8 mouse cellular contexts compared by ENCODE assay signal in the genomic region with DNA sequence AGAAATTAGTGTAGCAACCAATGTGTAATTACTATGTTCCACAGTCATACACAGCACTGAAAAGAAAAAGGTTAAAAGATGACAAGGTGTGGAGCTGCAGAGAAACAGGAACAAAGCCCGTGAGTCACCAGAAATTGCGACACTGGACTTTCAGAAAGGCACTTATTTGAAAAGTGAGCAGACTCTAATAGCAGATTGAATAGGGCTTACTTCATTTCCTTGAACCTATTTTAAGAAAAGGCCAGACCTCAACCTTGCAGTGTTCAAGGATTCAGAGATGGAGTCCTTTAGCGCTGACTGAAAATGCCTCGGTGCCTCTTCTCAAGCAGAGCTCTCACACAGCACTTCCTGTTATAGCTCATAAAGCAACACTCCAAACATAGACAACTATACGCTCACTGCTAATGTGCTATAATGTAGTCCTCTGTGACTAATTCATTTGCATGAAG.
DNase-seq lines count a peak whose midpoint lies in the region; ATAC-seq lines count a peak whose summit lies in the region.

No protein-coding gene starts in this region.

- no peaks in the 10 kb centered on the region for H3K27me3 ChIP-seq in hindbrain, embryonic 16.5 days (replicated peaks; ENCODE audit: control insufficient read depth, insufficient read depth, low read length)
- H3K27me3 ChIP-seq in hindbrain, embryonic 11.5 days (ENCODE audit: control insufficient read depth, insufficient read depth, low read length): no peaks in the 10 kb centered on the region

- no peak overlapping the region for H3K4me3 ChIP-seq in hindbrain, embryonic 16.5 days (ENCODE audit: low read length)
- no peak overlapping the region for H3K4me3 ChIP-seq in hindbrain, embryonic 11.5 days (ENCODE audit: low read depth, low read length)

- no peaks in the 10 kb centered on the region; the same call in 1 of the 2 replicates for H3K4me1 ChIP-seq in hindbrain, embryonic 16.5 days (ENCODE audit: control insufficient read depth, insufficient read depth, low read depth, low read length)
- H3K4me1 ChIP-seq in hindbrain, embryonic 11.5 days (replicated peaks; ENCODE audit: control insufficient read depth, insufficient read depth, low read length): no peaks in the 10 kb centered on the region

- 0 out of 2 replicates have a peak, but pooled peaks have one; percentile 40 for ATAC-seq in hindbrain, embryonic 16.5 days
- ATAC-seq in hindbrain, embryonic 11.5 days (ENCODE audit: low FRiP score): no peak
- ATAC-seq in megakaryocyte, adult 5-6 weeks (ENCODE audit: poor library complexity, severe bottlenecking): peak; percentile 96
- ATAC-seq in megakaryocyte-erythroid progenitor cell, adult 5-6 weeks (replicated peaks; ENCODE audit: low FRiP score, low TSS enrichment, poor library complexity, severe bottlenecking): no peak

- H3K9me3 ChIP-seq in hindbrain, embryonic 16.5 days (ENCODE audit: control insufficient read depth, low read length): peaks cover 2% of the 10 kb centered on the region; the same call in 1 of the 2 replicates
- no peaks in the 10 kb centered on the region for H3K9me3 ChIP-seq in hindbrain, embryonic 11.5 days (ENCODE audit: control insufficient read depth, low read length)

- 61% methylated on average over 5 of the region's 5 CpGs for whole genome bisulfite sequencing in hindbrain, embryonic 16.5 days
- 88% methylated on average over 5 of the region's 5 CpGs for WGBS in hindbrain, embryonic 11.5 days

- H3K27ac ChIP-seq in hindbrain, embryonic 16.5 days (ENCODE audit: low read depth, low read length): peak overlapping the region; percentile 17
- H3K27ac ChIP-seq in hindbrain, embryonic 11.5 days (ENCODE audit: low read depth, low read length): no peak overlapping the region

- no peak for DNase-seq in hindbrain, embryonic 11.5 days (ENCODE audit: low spot score)
- DNase-seq in MEL-GATA-1-ER (ENCODE audit: extremely low read depth, low read depth): peak; percentile 13
- peak; percentile 56 for DNase-seq in fibroblast of lung, adult 2 months (ENCODE audit: low read depth)
- no peak for DNase-seq in gastrocnemius, postnatal 25 days
- no peak for DNase-seq in embryo, embryonic 10.5 days (ENCODE audit: low spot score)

- no peaks in the 10 kb centered on the region for H3K36me3 ChIP-seq in hindbrain, embryonic 16.5 days (ENCODE audit: control insufficient read depth, insufficient read depth, low read length)
- H3K36me3 ChIP-seq in hindbrain, embryonic 11.5 days (ENCODE audit: control insufficient read depth, insufficient read depth, low read length): no peaks in the 10 kb centered on the region

- H3K4me2 ChIP-seq in hindbrain, embryonic 16.5 days (ENCODE audit: low read length): no peak overlapping the region
- no peak overlapping the region for H3K4me2 ChIP-seq in hindbrain, embryonic 11.5 days (replicated peaks; ENCODE audit: low read depth, low read length)

- no peak overlapping the region for H3K9ac ChIP-seq in hindbrain, embryonic 16.5 days (ENCODE audit: low read depth, low read length)
- H3K9ac ChIP-seq in hindbrain, embryonic 11.5 days (ENCODE audit: low read depth, low read length): no peak overlapping the region

Comparison
In these comparisons a context has a peak if more than half of its experiments do, and no peak if none do; other contexts are left out.
1. ATAC-seq: peak in hindbrain, embryonic 16.5 days (single experiment) and megakaryocyte, adult 5-6 weeks (single experiment); none in hindbrain, embryonic 11.5 days (single experiment) and megakaryocyte-erythroid progenitor cell, adult 5-6 weeks (single experiment).
2. DNase-seq: peak in MEL-GATA-1-ER (single experiment) and fibroblast of lung, adult 2 months (single experiment); none in hindbrain, embryonic 11.5 days (single experiment), gastrocnemius, postnatal 25 days (single experiment) and embryo, embryonic 10.5 days (single experiment).